Mouse (Mus musculus) cortical plate, adult 2 months (tissue): ENCODE results near the gene Gpsm2. TPM values are rescaled to one million over a fixed set of nuclear protein-coding genes. Genes with fewer than 3 reads are reported as not detected.
"Not testable (repeated sequence)": the region's sequence is repeated elsewhere in the genome, so short reads cannot be mapped to it uniquely, and the experiment has no call there.

Experiments
- H3K27ac ChIP-seq: fragments of 200-500 bp; 2 replicates; pipeline ENCODE4 v1.5.1; 2012; ENCODE audit warnings: low read length, control low read depth, inconsistent platforms; ENCODE audit not compliant: insufficient read depth
- H3K4me1 ChIP-seq: fragments of 200-500 bp; 2 replicates; pipeline ENCODE4 v1.6.1; 2011; ENCODE audit warnings: low read length; ENCODE audit not compliant: control insufficient read depth, insufficient read depth
- H3K4me3 ChIP-seq: fragments of 200-500 bp; 2 replicates; pipeline ENCODE4 v1.5.1; 2011; ENCODE audit warnings: mild to moderate bottlenecking, low read length, control low read depth; ENCODE audit not compliant: insufficient read depth
- CTCF ChIP-seq: fragments of 200-500 bp; IDR thresholded peaks from 2 replicates; pipeline ENCODE4 v1.5.1; 2011; ENCODE audit warnings: mild to moderate bottlenecking, control low read depth, low read length; ENCODE audit not compliant: insufficient read depth; ENCODE audit errors: extremely low read depth
- POLR2A ChIP-seq: fragments of 200-500 bp; IDR thresholded peaks from 2 replicates; pipeline ENCODE4 v1.6.1; 2011; ENCODE audit warnings: mild to moderate bottlenecking, low read length, control low read depth; ENCODE audit not compliant: insufficient read depth; ENCODE audit errors: extremely low read depth
- polyA plus RNA-seq: library from polyadenylated mRNA; depleted of rRNA; stranded (reverse); fragments of >200 nt; gene quantifications from 2 replicates; pipeline ENCODE4 v1.2.3, GENCODE M21; 2012

The Gpsm2 gene
- polyA plus RNA-seq, 1 experiment: 9.8 TPM

- Histone ChIP-seq H3K4me3 (no peak overlapping the region), H3K4me1 (no peaks in the 10 kb centered on the region; the same call in 1 of the 2 replicates), H3K27ac (no peak overlapping the region)
- TF ChIP-seq CTCF (no peak), POLR2A (no peak)
Observed at GRCm38 (mm10) chr3:108689015-108689441, 33.1 kb downstream of the Gpsm2 start.

GRCm38 (mm10) chr3:108685701-108686100 is 36.4 kb downstream of the Gpsm2 start:
- Histone ChIP-seq H3K4me1 (no peaks in the 10 kb centered on the region; the same call in 1 of the 2 replicates), H3K4me3 (no peak overlapping the region), H3K27ac (no peak overlapping the region)
- no peak for TF ChIP-seq POLR2A
- TF ChIP-seq CTCF: no peak

- not testable (repeated sequence) for H3K27ac ChIP-seq, H3K4me1 ChIP-seq, H3K4me3 ChIP-seq
Observed at GRCm38 (mm10) chr3:108683597-108683996, 38.5 kb downstream of the Gpsm2 start.

- H3K4me3 ChIP-seq: no peak overlapping the region
- H3K27ac ChIP-seq: no peak overlapping the region
- TF ChIP-seq POLR2A: no peak
- H3K4me1 ChIP-seq: no peaks in the 10 kb centered on the region
Observed at GRCm38 (mm10) chr3:108681004-108681403, 41.1 kb downstream of the Gpsm2 start.

- Histone ChIP-seq H3K4me3 (no peak overlapping the region), H3K27ac (no peak overlapping the region), H3K4me1 (no peaks in the 10 kb centered on the region)
- no peak for TF ChIP-seq POLR2A
Observed at GRCm38 (mm10) chr3:108676616-108677015, 45.5 kb downstream of the Gpsm2 start.

DNA sequence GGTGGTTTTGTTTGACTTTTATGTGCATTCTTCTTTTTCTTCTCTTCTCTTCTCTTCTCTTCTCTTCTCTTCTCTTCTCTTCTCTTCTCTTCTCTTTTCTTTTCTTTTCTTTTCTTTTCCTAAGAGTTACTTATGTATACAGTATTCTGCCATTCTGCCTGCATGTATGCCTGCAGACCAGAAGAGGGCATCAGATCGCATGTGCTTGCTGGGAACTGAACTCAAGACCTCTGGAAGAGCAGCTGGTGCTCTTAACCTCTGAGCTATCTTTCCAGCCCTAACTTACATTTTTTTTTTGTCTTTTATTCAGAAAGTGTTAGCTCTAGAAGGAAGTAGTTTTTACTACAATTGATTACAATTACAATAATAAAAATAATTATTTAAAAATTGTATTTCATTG is 61.2 kb downstream of the Gpsm2 start:
- no peak overlapping the region for H3K4me3 ChIP-seq
- TF ChIP-seq POLR2A: no peak
- no peak for TF ChIP-seq CTCF
- no peaks in the 10 kb centered on the region for H3K4me1 ChIP-seq
- H3K27ac ChIP-seq: no peak overlapping the region

DNA sequence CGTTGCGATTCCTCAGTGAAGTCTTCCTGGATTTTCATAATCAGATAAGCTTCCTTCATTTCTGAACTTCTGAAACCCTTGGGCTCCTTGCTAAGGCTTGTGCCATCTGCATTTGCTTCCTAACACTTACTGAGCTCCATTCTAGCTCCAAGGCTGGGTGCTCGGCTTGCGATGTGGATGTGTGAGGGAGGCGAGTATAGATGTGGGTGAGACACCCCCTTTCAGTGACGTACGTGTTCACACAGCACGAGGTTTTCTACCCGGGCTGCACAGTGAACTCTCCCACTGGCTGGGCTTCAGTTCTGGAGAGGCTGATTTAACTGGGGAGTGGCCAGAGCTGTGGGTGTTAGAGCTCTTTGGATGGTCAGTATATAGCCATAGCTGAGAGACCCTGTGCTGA is 63.5 kb downstream of the Gpsm2 start:
- no peaks in the 10 kb centered on the region; the same call in 1 of the 2 replicates for H3K4me1 ChIP-seq
- H3K27ac ChIP-seq: no peak overlapping the region
- no peak overlapping the region for H3K4me3 ChIP-seq
- TF ChIP-seq POLR2A (no peak), CTCF (no peak)

DNA sequence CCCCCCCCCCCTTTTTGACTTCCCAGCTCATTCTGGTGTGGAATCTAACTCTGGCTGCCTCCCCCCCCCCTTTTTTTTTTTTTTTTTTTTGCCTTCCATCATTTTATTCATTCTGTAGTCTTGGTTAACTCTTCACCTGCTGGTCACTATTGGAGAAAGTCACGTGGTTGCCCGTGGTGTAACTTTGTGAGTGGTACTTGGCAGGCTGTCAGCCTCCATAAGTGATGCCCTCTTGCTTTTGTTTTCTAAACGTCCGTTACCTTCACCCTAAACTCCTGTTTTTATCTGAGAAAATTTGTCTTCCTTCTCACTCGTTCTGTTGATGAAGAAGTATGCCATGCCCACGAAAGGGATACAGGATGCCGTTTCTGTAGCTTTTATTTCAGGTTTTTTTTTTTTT is 66.6 kb downstream of the Gpsm2 start:
- TF ChIP-seq CTCF: no peak
- no peak for TF ChIP-seq POLR2A
- Histone ChIP-seq H3K4me1 (no peaks in the 10 kb centered on the region; the same call in 1 of the 2 replicates), H3K27ac (no peak overlapping the region), H3K4me3 (no peak overlapping the region)

- Histone ChIP-seq H3K27ac (no peak overlapping the region), H3K4me1 (no peaks in the 10 kb centered on the region; the same call in 1 of the 2 replicates), H3K4me3 (peak overlapping the region; percentile 74)
- TF ChIP-seq POLR2A (no peak), CTCF (no peak)
Observed at GRCm38 (mm10) chr3:108654566-108654965, 67.5 kb downstream of the Gpsm2 start.

GRCm38 (mm10) chr3:108653710-108654379 is 68.3 kb downstream of the Gpsm2 start, which contains the start of gene Clcc1:
Gene Clcc1, plus strand, starts transcription at chr3:108653913.
- Histone ChIP-seq H3K4me1 (no peaks in the 10 kb centered on the region; the same call in 1 of the 2 replicates), H3K27ac (peak within 1 kb of the TSS; percentile 77), H3K4me3 (peak within 1 kb of the TSS; percentile 74)
- TF ChIP-seq POLR2A: peak; percentile 88
- no peak for TF ChIP-seq CTCF
